Mouse (Mus musculus) urinary bladder, postnatal 0 days (tissue): ENCODE measurements around the gene Emc9. TPM values are rescaled to one million over a fixed set of nuclear protein-coding genes. Genes with fewer than 3 reads are reported as not detected.

ENCODE experiments used
- polyA plus RNA-seq: library from polyadenylated mRNA; unstranded; fragments of >200 nt; fragmentation: Nextera tagmentation; extraction: Ambion mirVana; gene quantifications from 2 replicates; pipeline ENCODE4 v1.2.1, GENCODE M21; 2015

Emc9 gene
- polyA plus RNA-seq: 6.7 and 6.8 TPM in 2 replicates

GRCm38 (mm10) chr14:55584702-55585565, at the start of gene Emc9:
Gene Emc9 (minus strand): TSS chr14:55585302.

GRCm38 (mm10) chr14:55617822-55618221, 32.7 kb upstream of the Emc9 start, which contains the start of gene Rec8:
Gene Rec8 (plus strand): TSS chr14:55618037.

GRCm38 (mm10) chr14:55603271-55603632, 18.1 kb upstream of the Emc9 start, which contains the start of gene Irf9:
Gene Irf9 (plus strand): TSS chr14:55603571.

GRCm38 (mm10) chr14:55591331-55591891, 6.3 kb upstream of the Emc9 start, which contains the start of gene Rnf31:
Gene Rnf31 (plus strand): TSS chr14:55591708.

GRCm38 (mm10) chr14:55590748-55591330, 5.7 kb upstream of the Emc9 start, which contains the start of gene Psme2:
Gene Psme2 (minus strand): TSS chr14:55591113.

GRCm38 (mm10) chr14:55577871-55578667, 7.0 kb downstream of the Emc9 start, which contains the start of gene Psme1:
Gene Psme1 (plus strand): TSS chr14:55578123.

GRCm38 (mm10) chr14:55575302-55575701, 9.8 kb downstream of the Emc9 start, which contains the start of gene Fitm1:
Gene Fitm1 (plus strand): TSS chr14:55575617.

GRCm38 (mm10) chr14:55560202-55561073, 24.7 kb downstream of the Emc9 start, which contains the start of gene A730061H03Rik:
Gene A730061H03Rik (minus strand): TSS chr14:55560406.

GRCm38 (mm10) chr14:55559799-55560201, 25.3 kb downstream of the Emc9 start, which contains the start of gene Dcaf11:
Gene Dcaf11 (plus strand): TSS chr14:55560006.

GRCm38 (mm10) chr14:55540067-55540786, 44.9 kb downstream of the Emc9 start, which contains the start of gene Pck2:
Gene Pck2 (plus strand): TSS chr14:55540266.

Other genes with a start within 250 kb of the Emc9 start
- gene Dhrs4, start 106.5 kb downstream of the Emc9 start, polyA plus RNA-seq: 52.0 and 53.1 TPM in 2 replicates
- gene Carmil3, start 94.7 kb downstream of the Emc9 start, polyA plus RNA-seq: 0.22 and 0.35 TPM in 2 replicates
- 1.8 and 1.9 TPM in 2 replicates for gene Cpne6, start 74.9 kb downstream of the Emc9 start, polyA plus RNA-seq
- not detected in 2 replicates for gene Nrl, start 60.3 kb downstream of the Emc9 start, polyA plus RNA-seq
- 41.2 and 47.1 TPM in 2 replicates for gene Pck2, start 45.0 kb downstream of the Emc9 start, polyA plus RNA-seq
- gene Dcaf11, start 25.3 kb downstream of the Emc9 start, polyA plus RNA-seq: 55.6 and 63.3 TPM in 2 replicates
- gene A730061H03Rik, start 24.9 kb downstream of the Emc9 start, polyA plus RNA-seq: 0.51 and 1.1 TPM in 2 replicates
- gene Fitm1, start 9.7 kb downstream of the Emc9 start, polyA plus RNA-seq: 0.26 TPM in 1 of 2 replicates, not detected in the other
- gene Psme1, start 7.2 kb downstream of the Emc9 start, polyA plus RNA-seq: 104 and 112 TPM in 2 replicates
- 218 and 249 TPM in 2 replicates for gene Psme2, start 5.8 kb upstream of the Emc9 start, polyA plus RNA-seq
- 11.0 and 13.6 TPM in 2 replicates for gene Rnf31, start 6.4 kb upstream of the Emc9 start, polyA plus RNA-seq
- 17.2 and 21.2 TPM in 2 replicates for gene Irf9, start 18.3 kb upstream of the Emc9 start, polyA plus RNA-seq
- gene Rec8, start 32.7 kb upstream of the Emc9 start, polyA plus RNA-seq: 1.3 and 1.9 TPM in 2 replicates
- gene Ipo4, start 50.7 kb upstream of the Emc9 start, polyA plus RNA-seq: 60.2 and 63.0 TPM in 2 replicates
- gene Gm49378, start 52.6 kb upstream of the Emc9 start, polyA plus RNA-seq: 0.56 and 1.4 TPM in 2 replicates
- gene Tm9sf1, start 58.5 kb upstream of the Emc9 start, polyA plus RNA-seq: 68.6 and 69.9 TPM in 2 replicates
- 0.26 and 0.35 TPM in 2 replicates for gene Tssk4, start 64.9 kb upstream of the Emc9 start, polyA plus RNA-seq
- 35.8 and 39.5 TPM in 2 replicates for gene Mdp1, start 75.2 kb upstream of the Emc9 start, polyA plus RNA-seq
- gene Gmpr2, start 86.6 kb upstream of the Emc9 start, polyA plus RNA-seq: 32.0 and 33.0 TPM in 2 replicates
- gene Nedd8, start 86.8 kb upstream of the Emc9 start, polyA plus RNA-seq: 388 and 415 TPM in 2 replicates
- gene Tinf2, start 96.5 kb upstream of the Emc9 start, polyA plus RNA-seq: 13.9 and 15.5 TPM in 2 replicates
- 7.4 and 9.2 TPM in 2 replicates for gene Tgm1, start 128.6 kb upstream of the Emc9 start, polyA plus RNA-seq
- gene Rabggta, start 137.0 kb upstream of the Emc9 start, polyA plus RNA-seq: 17.3 and 20.5 TPM in 2 replicates
- gene Dhrs1, start 160.4 kb upstream of the Emc9 start, polyA plus RNA-seq: 60.6 and 62.9 TPM in 2 replicates
- gene Nop9, start 160.4 kb upstream of the Emc9 start, polyA plus RNA-seq: 18.6 TPM in 2 replicates
- gene Cideb, start 173.2 kb upstream of the Emc9 start, polyA plus RNA-seq: 0.13 and 0.18 TPM in 2 replicates
- gene Ltb4r2, start 176.1 kb upstream of the Emc9 start, polyA plus RNA-seq: 0.29 and 0.39 TPM in 2 replicates
- 0.76 and 6.9 TPM in 2 replicates for gene Ltb4r1, start 180.7 kb upstream of the Emc9 start, polyA plus RNA-seq
- gene Adcy4, start 198.8 kb upstream of the Emc9 start, polyA plus RNA-seq: 2.3 and 2.7 TPM in 2 replicates
- gene Ripk3, start 203.6 kb upstream of the Emc9 start, polyA plus RNA-seq: 19.1 and 19.2 TPM in 2 replicates
- gene Nfatc4, start 237.8 kb upstream of the Emc9 start, polyA plus RNA-seq: 22.3 and 22.5 TPM in 2 replicates